Mouse (Mus musculus) kidney, embryonic 16.5 days (tissue): ENCODE results near the gene Aim2. TPM values are rescaled to one million over a fixed set of nuclear protein-coding genes. Genes with fewer than 3 reads are reported as not detected.
"Not testable (repeated sequence)": the region's sequence is repeated elsewhere in the genome, so short reads cannot be mapped to it uniquely, and the experiment has no call there.

ENCODE experiments used
- ATAC-seq: fragments of 200-750 bp; cut with Nextera tagmentation; 2 replicates; pipeline ENCODE4 v1.8.0; 2017; ENCODE audit warnings: moderate TSS enrichment; ENCODE audit not compliant: low FRiP score, low TSS enrichment
- H3K27ac ChIP-seq: fragments of 300-500 bp; sonication (generic); 2 replicates; pipeline ENCODE4 v1.5.1; 2014; ENCODE audit warnings: low read length
- H3K27me3 ChIP-seq: fragments of 300-500 bp; sonication (generic); 2 replicates; pipeline ENCODE4 v1.6.1; 2014; ENCODE audit warnings: low read length, control low read depth, mixed read lengths; ENCODE audit not compliant: insufficient read depth
- H3K36me3 ChIP-seq: fragments of 300-500 bp; sonication (generic); 2 replicates; pipeline ENCODE4 v1.6.1; 2014; ENCODE audit warnings: low read length, control low read depth, mixed read lengths; ENCODE audit not compliant: insufficient read depth
- H3K4me1 ChIP-seq: fragments of 300-500 bp; sonication (generic); 2 replicates; pipeline ENCODE4 v1.6.1; 2014; ENCODE audit warnings: low read length, control low read depth, mixed read lengths; ENCODE audit not compliant: insufficient read depth
- H3K4me2 ChIP-seq: fragments of 300-500 bp; sonication (generic); replicated peaks from 2 replicates; pipeline ENCODE4 v1.6.1; 2014; ENCODE audit warnings: low read depth, low read length
- H3K4me3 ChIP-seq: fragments of 300-500 bp; sonication (generic); 2 replicates; pipeline ENCODE4 v1.5.1; 2014; ENCODE audit warnings: mild to moderate bottlenecking, low read length
- H3K9ac ChIP-seq: fragments of 300-500 bp; sonication (generic); replicated peaks from 2 replicates; pipeline ENCODE4 v1.6.1; 2014; ENCODE audit warnings: low read length
- H3K9me3 ChIP-seq: fragments of 300-500 bp; sonication (generic); 2 replicates; pipeline ENCODE4 v1.6.1; 2016; ENCODE audit warnings: low read length, control low read depth
- WGBS: fragments of 180-500 bp; shearing (Covaris S2); extraction: QIAGEN DNeasy Blood & Tissue Kit; methylation state at CpG from one replicate; pipeline ENCODE4 v1.1.7; 2014; 5-methylcytosine and 5-hydroxymethylcytosine counted together
- polyA plus RNA-seq: library from polyadenylated mRNA; unstranded; fragments of >200 nt; fragmentation: Nextera tagmentation; extraction: Ambion mirVana; gene quantifications from 2 replicates; pipeline ENCODE4 v1.2.1, GENCODE M21; 2015

Gene Aim2
- polyA plus RNA-seq, 1 experiment from 2014 or later, result 3.5 TPM

DNA sequence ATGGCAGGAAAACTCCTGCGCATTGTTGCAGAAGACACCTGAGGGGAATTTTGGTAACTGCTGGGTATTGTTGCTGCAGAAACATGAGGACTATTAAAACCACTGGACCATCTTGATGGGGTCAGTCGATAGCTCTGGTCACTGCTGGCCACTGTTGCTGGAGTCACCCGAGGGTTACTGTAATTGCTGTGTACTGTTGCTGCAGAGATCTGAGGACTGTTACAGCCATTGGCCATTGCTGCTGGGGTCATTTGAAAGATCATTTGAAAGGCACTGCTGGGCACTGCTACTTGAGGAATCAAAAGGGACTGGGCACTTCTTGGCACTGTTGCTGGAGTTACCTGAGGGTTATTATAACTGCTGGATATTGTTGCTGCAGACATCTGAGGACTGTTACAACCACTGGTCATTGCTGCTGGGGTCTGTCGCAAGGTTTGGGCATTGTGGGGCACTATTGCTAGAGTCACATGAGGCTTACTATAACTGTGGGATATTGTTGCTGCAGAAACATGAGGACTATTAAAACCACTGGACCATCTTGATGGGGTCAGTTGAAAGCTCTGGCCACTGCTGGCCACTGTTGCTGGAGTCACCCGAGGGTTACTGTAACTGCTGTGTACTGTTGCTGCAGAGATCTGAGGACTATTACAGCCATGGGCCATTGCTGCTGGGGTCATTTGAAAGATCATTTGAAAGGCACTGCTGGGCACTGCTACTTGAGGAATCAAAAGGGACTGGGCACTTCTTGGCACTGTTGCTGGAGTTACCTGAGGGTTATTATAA, 129.9 kb downstream of the Aim2 start:
- H3K4me1 ChIP-seq, H3K4me3 ChIP-seq: not testable (repeated sequence)

DNA sequence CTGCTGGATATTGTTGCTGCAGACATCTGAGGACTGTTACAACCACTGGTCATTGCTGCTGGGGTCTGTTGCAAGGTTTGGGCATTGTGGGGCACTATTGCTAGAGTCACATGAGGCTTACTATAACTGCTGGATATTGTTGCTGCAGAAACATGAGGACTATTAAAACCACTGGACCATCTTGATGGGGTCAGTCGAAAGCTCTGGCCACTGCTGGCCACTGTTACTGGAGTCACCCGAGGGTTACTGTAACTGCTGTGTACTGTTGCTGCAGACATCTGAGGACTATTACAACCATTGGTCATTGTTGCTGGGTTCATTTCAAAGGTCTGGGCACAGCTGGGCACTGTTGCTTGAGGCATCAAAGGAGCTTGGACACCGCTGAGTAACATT, 130.5 kb downstream of the Aim2 start:
- H3K27me3 ChIP-seq, H3K36me3 ChIP-seq, H3K9ac ChIP-seq, H3K27ac ChIP-seq, H3K4me2 ChIP-seq, H3K9me3 ChIP-seq, H3K4me3 ChIP-seq, H3K4me1 ChIP-seq: not testable (repeated sequence)
- ATAC-seq, result peak; percentile 69
- WGBS, result 57% methylated on average over 3 of the region's 3 CpGs

More for the DNA sequence above, 129.9 kb downstream of the Aim2 start:
- H3K36me3 ChIP-seq, H3K9ac ChIP-seq, H3K4me2 ChIP-seq, H3K27me3 ChIP-seq, H3K27ac ChIP-seq, H3K9me3 ChIP-seq: not testable (repeated sequence)
- ATAC-seq, result peak; percentile 91
- 52% methylated on average over 5 of the region's 5 CpGs for WGBS

DNA sequence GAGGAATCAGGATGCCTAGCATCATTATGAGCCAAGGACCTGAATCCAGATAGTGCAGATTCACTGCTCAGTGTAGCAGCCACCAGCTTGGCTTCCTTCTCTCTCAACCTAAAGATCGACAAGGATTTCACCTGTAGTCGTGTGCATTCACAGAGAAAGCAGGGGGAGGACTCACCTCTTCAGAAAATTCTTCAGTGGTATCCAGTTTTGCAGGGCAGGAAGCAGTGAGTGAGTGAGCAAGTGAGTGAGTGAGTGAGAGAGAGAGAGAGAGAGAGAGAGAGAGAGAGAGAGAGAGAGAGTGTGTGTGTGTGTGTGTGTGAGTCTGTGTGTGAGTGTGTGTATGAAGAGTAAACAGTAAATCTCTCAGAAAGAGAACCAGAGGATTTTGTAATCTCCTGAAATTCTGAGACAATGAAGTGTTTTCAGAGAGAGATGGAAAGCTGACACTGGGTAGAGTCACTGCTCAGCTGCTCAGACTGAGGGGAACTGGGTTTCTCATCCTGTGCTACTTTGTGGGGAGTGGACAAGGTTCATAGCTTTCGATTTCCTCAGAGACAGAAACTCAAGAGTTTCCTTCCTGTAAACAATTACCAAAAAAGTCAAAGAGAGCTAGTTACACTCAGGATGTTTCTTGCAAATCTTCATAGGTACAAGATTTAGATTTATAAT, 140.3 kb downstream of the Aim2 start, which contains the start of gene Ifi206:
Gene Ifi206 (minus strand): TSS at position 230 of the 669 bp plus-strand sequence.
- H3K4me3 ChIP-seq, H3K27ac ChIP-seq, H3K4me1 ChIP-seq, H3K4me2 ChIP-seq, ATAC-seq, H3K27me3 ChIP-seq, H3K36me3 ChIP-seq, H3K9me3 ChIP-seq, H3K9ac ChIP-seq: not testable (repeated sequence)
- 74% methylated on average over 3 of the region's 3 CpGs for WGBS

DNA sequence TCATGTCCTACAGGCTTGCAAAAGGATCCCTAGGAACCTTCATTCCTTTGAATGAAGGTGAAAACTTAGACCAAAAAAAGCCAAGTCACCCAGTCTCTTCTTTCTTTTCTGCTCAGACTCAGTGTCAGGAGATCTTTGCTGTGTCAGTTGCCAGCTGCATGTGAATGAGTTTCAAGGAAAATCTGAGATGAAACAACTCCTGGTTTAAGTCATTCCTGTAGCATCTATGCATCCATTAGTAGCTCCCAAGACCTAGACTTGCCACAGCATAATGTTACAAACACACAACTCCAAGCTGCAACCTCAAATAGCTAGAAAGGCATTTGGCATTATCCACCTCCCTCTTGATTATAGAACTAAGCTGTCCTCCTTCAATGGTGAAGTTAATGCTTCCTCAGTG, 140.8 kb downstream of the Aim2 start:
- not testable (repeated sequence) for ATAC-seq, H3K4me2 ChIP-seq

DNA sequence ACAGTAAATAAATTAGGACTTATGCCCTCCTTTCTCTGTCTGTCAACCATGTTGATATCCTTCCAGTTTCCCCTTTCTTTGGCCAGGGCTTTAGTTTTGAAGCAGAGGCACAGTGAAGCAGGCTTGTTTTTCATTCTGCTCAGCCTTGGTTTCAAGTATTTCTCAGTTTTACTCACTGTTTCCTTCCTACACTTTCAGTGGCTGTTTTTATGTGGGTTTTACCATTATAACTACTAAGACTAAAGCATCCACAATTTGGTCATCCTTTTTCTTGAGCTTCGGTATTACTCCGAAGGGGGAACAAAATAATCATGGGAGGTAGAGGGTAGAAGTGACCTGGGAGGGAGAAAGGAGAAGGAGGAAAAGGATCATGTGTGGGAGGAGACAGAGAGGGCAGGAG, 159.9 kb downstream of the Aim2 start:
- H3K4me2 ChIP-seq, H3K27me3 ChIP-seq, H3K9ac ChIP-seq, ATAC-seq, H3K4me1 ChIP-seq, H3K4me3 ChIP-seq, H3K36me3 ChIP-seq, H3K9me3 ChIP-seq, H3K27ac ChIP-seq: not testable (repeated sequence)
- WGBS, result 93% methylated on average over 2 of the region's 2 CpGs

More for the DNA sequence above, 140.8 kb downstream of the Aim2 start:
- not testable (repeated sequence) for H3K9ac ChIP-seq, H3K4me1 ChIP-seq, H3K27me3 ChIP-seq, H3K27ac ChIP-seq, H3K36me3 ChIP-seq, H3K9me3 ChIP-seq, H3K4me3 ChIP-seq

Other genes starting within 250 kb of the Aim2 start
- gene Olfr1408, start 213.5 kb upstream of the Aim2 start, polyA plus RNA-seq, result not detected in 2 replicates
- not detected in 2 replicates for gene Olfr1406, start 160.2 kb upstream of the Aim2 start, polyA plus RNA-seq
- gene Olfr218, start 153.1 kb upstream of the Aim2 start, polyA plus RNA-seq, result not detected in 2 replicates
- gene Olfr1404, start 138.5 kb upstream of the Aim2 start, polyA plus RNA-seq, result not detected in 2 replicates
- gene Fcer1a, start 123.7 kb upstream of the Aim2 start, polyA plus RNA-seq, result not detected in 2 replicates
- not detected in 2 replicates for gene Olfr418, start 84.9 kb upstream of the Aim2 start, polyA plus RNA-seq
- gene Mptx2, start 73.1 kb upstream of the Aim2 start, polyA plus RNA-seq, result not detected in 2 replicates
- 0.45 and 0.75 TPM in 2 replicates for gene Ackr1, start 17.1 kb upstream of the Aim2 start, polyA plus RNA-seq
- 1.1 and 1.4 TPM in 2 replicates for gene Cadm3, start 16.8 kb downstream of the Aim2 start, polyA plus RNA-seq
- gene Ifi206, start 140.2 kb downstream of the Aim2 start, polyA plus RNA-seq, result 0.06 and 0.31 TPM in 2 replicates
- gene Ifi214, start 185.1 kb downstream of the Aim2 start, polyA plus RNA-seq, result not detected in 2 replicates
- 0.26 TPM in 1 of 2 replicates, not detected in the other for gene Ifi213, start 248.4 kb downstream of the Aim2 start, polyA plus RNA-seq